Mouse (Mus musculus) thymus, adult 2 months (tissue): ENCODE data around the gene Dlx6.

Source experiments
- CTCF ChIP-seq: fragments of 200-500 bp; IDR thresholded peaks from 2 replicates; pipeline ENCODE4 v1.5.1; 2012; ENCODE audit warnings: mild to moderate bottlenecking, control low read depth, low read length, moderate library complexity, borderline replicate concordance; ENCODE audit not compliant: control insufficient read depth, poor library complexity, insufficient read depth; ENCODE audit errors: extremely low read depth
- POLR2A ChIP-seq: fragments of 200-500 bp; IDR thresholded peaks from 2 replicates; pipeline ENCODE4 v1.6.1; 2012; ENCODE audit warnings: mild to moderate bottlenecking, low read length, control low read depth, moderate library complexity; ENCODE audit not compliant: control insufficient read depth, poor library complexity, insufficient read depth; ENCODE audit errors: extremely low read depth

- TF ChIP-seq CTCF (no peak), POLR2A (no peak)
Observed at GRCm38 (mm10) chr6:6880361-6881114, 17.4 kb downstream of the Dlx6 start.
